Mouse (Mus musculus) WW6 (cell line): ENCODE measurements around the gene Sis.

Experiments
- DNase-seq: peaks from one replicate; pipeline ENCODE4 v3.0.0-alpha.2; 2013; ENCODE audit warnings: low read depth, low spot score

Gene Sis

GRCm38 (mm10) chr3:72967675-72968074 is at the start of gene Sis:
Gene Sis, minus strand, starts transcription at chr3:72967863.
- no peak for DNase-seq

GRCm38 (mm10) chr3:73006045-73006444 is 38.4 kb upstream of the Sis start:
- DNase-seq: no peak

- no peak for DNase-seq
Observed at GRCm38 (mm10) chr3:73002933-73003696, 35.5 kb upstream of the Sis start.

GRCm38 (mm10) chr3:72997517-72997916 is 29.9 kb upstream of the Sis start:
- DNase-seq: no peak

- no peak for DNase-seq
Observed at GRCm38 (mm10) chr3:72990992-72991391, 23.3 kb upstream of the Sis start.

- DNase-seq: no peak
Observed at GRCm38 (mm10) chr3:72976602-72977001, 8.9 kb upstream of the Sis start.

- DNase-seq: no peak
Observed at GRCm38 (mm10) chr3:72918919-72919526, 48.6 kb downstream of the Sis start.

- no peak for DNase-seq
Observed at GRCm38 (mm10) chr3:72882501-72882900, 85.2 kb downstream of the Sis start.

- DNase-seq: no peak
Observed at GRCm38 (mm10) chr3:72868141-72868540, 99.5 kb downstream of the Sis start.

- no peak for DNase-seq
Observed at GRCm38 (mm10) chr3:72858738-72859137, 108.9 kb downstream of the Sis start.

- DNase-seq: no peak
Observed at GRCm38 (mm10) chr3:72855405-72855804, 112.3 kb downstream of the Sis start.

GRCm38 (mm10) chr3:72840641-72841040 is 127.0 kb downstream of the Sis start:
- DNase-seq: no peak
